In the genomic region with DNA sequence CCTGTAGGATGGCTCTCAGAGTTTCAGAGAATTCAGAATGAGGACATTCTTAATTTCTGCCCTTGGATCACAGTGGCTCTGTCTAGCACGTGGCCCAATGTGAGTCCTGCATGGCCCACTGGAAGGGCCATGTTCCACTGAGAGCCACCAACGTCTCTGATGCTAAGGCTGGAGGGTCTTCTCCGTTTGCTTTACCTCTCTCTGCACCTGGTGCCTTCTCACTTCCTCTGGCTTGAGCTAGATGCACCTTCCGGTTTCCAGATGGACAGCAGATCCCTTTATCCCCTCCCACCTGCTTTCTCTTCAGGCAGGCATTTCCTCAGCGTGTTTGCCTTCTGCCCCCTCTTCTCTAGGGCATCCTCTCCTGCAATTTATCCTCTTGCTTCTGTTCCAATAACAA, we compare ENCODE assay signal across 23 mouse cellular contexts.
DNase-seq lines count a peak whose midpoint lies in the region; ATAC-seq and TF ChIP-seq lines count a peak whose summit lies in the region.
"Had no signal": no experiment of that assay in that cellular context is flagged by ENCODE, and none has a peak within 500 bp of the region (broad histone marks: within the 10 kb centered on the region; RNA-seq: fewer than 3 reads in every experiment).

No protein-coding gene starts in this region.

- peak; percentile 66 for TF ChIP-seq EP300 in CH12.LX (IDR thresholded peaks at IDR 0.05; ENCODE audit: low read length)

- TF ChIP-seq RAD21 in CH12.LX (IDR thresholded peaks at IDR 0.05; ENCODE audit: low read depth, low read length) = no peak

- dilution Hi-C loops in CH12.LX (cut with MboI; ENCODE audit: extremely low pct_ligation_motif_present, extremely low pct_unique_long_range_greater_than_20kb, low sequenced_read_pairs) = no loop called here

- in situ Hi-C loops in CH12.LX (cut with MboI; ENCODE audit: low pct_ligation_motif_present, low pct_unique_long_range_greater_than_20kb, low sequenced_read_pairs) = no loop called here

- H3K4me1 ChIP-seq in midbrain, embryonic 11.5 days (ENCODE audit: control insufficient read depth, insufficient read depth, low read length) = no peaks in the 10 kb centered on the region
- no peaks in the 10 kb centered on the region for H3K4me1 ChIP-seq in midbrain, embryonic 13.5 days (replicated peaks)
- peaks cover 35 to 86% of the 10 kb centered on the region in 2 experiments for H3K4me1 ChIP-seq in CH12.LX (ENCODE audit: control insufficient read depth in 1 of 2, insufficient read depth in 2 of 2)

- ATAC-seq in midbrain, embryonic 11.5 days (ENCODE audit: low FRiP score) = no peak
- ATAC-seq in midbrain, embryonic 13.5 days = no peak
- ATAC-seq: activated CD4-positive, CD25-positive, alpha-beta regulatory T cell, adult 4 months; CD4-positive, CD25-positive, alpha-beta regulatory T cell, adult 4 months; Patski had no signal

- no peaks in the 10 kb centered on the region for H3K9me3 ChIP-seq in midbrain, embryonic 11.5 days (ENCODE audit: control insufficient read depth, low read length)
- H3K9me3 ChIP-seq in midbrain, embryonic 13.5 days = no peaks in the 10 kb centered on the region
- H3K9me3 ChIP-seq in CH12.LX (replicated peaks; ENCODE audit: low read length) = no peaks in the 10 kb centered on the region
- H3K9me3 ChIP-seq: G1E had no signal

- no peak overlapping the region for H3K4me2 ChIP-seq in midbrain, embryonic 11.5 days
- H3K4me2 ChIP-seq in midbrain, embryonic 13.5 days (replicated peaks) = no peak overlapping the region
- H3K4me2 ChIP-seq in CH12.LX (ENCODE audit: insufficient read depth, low read depth, poor library complexity, severe bottlenecking) = no peak overlapping the region; the same call in 1 of the 2 replicates

- DNase-seq in heart, adult 11 months = peak; percentile 64
- DNase-seq in heart, adult 9 months (ENCODE audit: low spot score in 2 of 2) = no peak
- DNase-seq in midbrain, embryonic 11.5 days (ENCODE audit: low spot score, missing footprints) = peak; percentile 12
- DNase-seq in A20 (ENCODE audit: low read depth, low spot score) = peak; percentile 12
- no peak for DNase-seq in CH12.LX (ENCODE audit: extremely low read depth)
- no peak for DNase-seq in kidney, postnatal 14 days
- no peak for DNase-seq in liver
- DNase-seq: adrenal gland, adult 2 months; adrenal gland, adult 8-10 months; adrenal gland, postnatal 10 days; adrenal gland, postnatal 14 days; adrenal gland, postnatal 25 days; adrenal gland, postnatal 36 days; B cell, adult 2 months; cerebellum, adult 11 months; cerebellum, adult 11-12 months; cerebellum, adult 18-20 months; cerebellum, adult 2 months had no signal

- 84% methylated on average over 5 of the region's 5 CpGs for WGBS in midbrain, embryonic 11.5 days
- 85% methylated on average over 5 of the region's 5 CpGs for WGBS in midbrain, embryonic 13.5 days

- H3K9ac ChIP-seq in midbrain, embryonic 11.5 days (ENCODE audit: low read length) = no peak overlapping the region
- H3K9ac ChIP-seq in midbrain, embryonic 13.5 days (replicated peaks) = no peak overlapping the region
- H3K9ac ChIP-seq in CH12.LX (ENCODE audit: insufficient read depth, low read depth) = no peak overlapping the region

- no peak for TF ChIP-seq CTCF in CH12.LX (conservative IDR thresholded peaks at IDR 0.05 in 1 of 2, IDR thresholded peaks at IDR 0.05 in 1 of 2; ENCODE audit: low read depth in 2 of 2, low read length in 2 of 2)

- no peak overlapping the region for H3K4me3 ChIP-seq in midbrain, embryonic 11.5 days (ENCODE audit: low read depth, low read length)
- H3K4me3 ChIP-seq in midbrain, embryonic 13.5 days (replicated peaks) = no peak overlapping the region
- no peak overlapping the region for H3K4me3 ChIP-seq in CH12.LX (replicated peaks in 1 of 3; ENCODE audit: low read depth in 2 of 3, low read length in 2 of 3, poor library complexity in 1 of 3)

- H3K79me2 ChIP-seq in CH12.LX (replicated peaks; ENCODE audit: control insufficient read depth, extremely low read depth, insufficient read depth, poor library complexity, severe bottlenecking) = peaks cover 3% of the 10 kb centered on the region; the same call in 1 of the 2 replicates

- H3K27ac ChIP-seq in midbrain, embryonic 11.5 days (ENCODE audit: low read depth, low read length) = no peak overlapping the region
- H3K27ac ChIP-seq in midbrain, embryonic 13.5 days = no peak overlapping the region
- H3K27ac ChIP-seq in CH12.LX (ENCODE audit: insufficient read depth, low read depth) = no peak overlapping the region

- H3K27me3 ChIP-seq in midbrain, embryonic 11.5 days (ENCODE audit: control insufficient read depth, insufficient read depth, low read length) = no peaks in the 10 kb centered on the region
- no peaks in the 10 kb centered on the region for H3K27me3 ChIP-seq in midbrain, embryonic 13.5 days
- H3K27me3 ChIP-seq in CH12.LX (replicated peaks) = no peaks in the 10 kb centered on the region
- H3K27me3 ChIP-seq: Patski had no signal

- no peaks in the 10 kb centered on the region for H3K36me3 ChIP-seq in midbrain, embryonic 11.5 days (ENCODE audit: control insufficient read depth, insufficient read depth, low read length)
- no peaks in the 10 kb centered on the region for H3K36me3 ChIP-seq in midbrain, embryonic 13.5 days
- H3K36me3 ChIP-seq in CH12.LX (replicated peaks in 1 of 2; ENCODE audit: control insufficient read depth in 1 of 2, insufficient read depth in 1 of 2, low read length in 1 of 2) = peaks cover 0 to 45% of the 10 kb centered on the region in 2 experiments
- H3K36me3 ChIP-seq: G1E had no signal

- TF ChIP-seq POLR2A in CH12.LX (IDR thresholded peaks at IDR 0.05; ENCODE audit: low read depth, low read length) = no peak

TF ChIP-seq in CH12.LX, 34 proteins besides CTCF, POLR2A, EP300 and RAD21:
- TF ChIP-seq RCOR1 (conservative IDR thresholded peaks at IDR 0.05; ENCODE audit: low read depth, low read length) (no peak), TBP (conservative IDR thresholded peaks at IDR 0.05; ENCODE audit: low read depth, low read length) (no peak), USF1 (IDR thresholded peaks at IDR 0.05; ENCODE audit: low read depth, low read length) (no peak), MYC (IDR thresholded peaks at IDR 0.05; ENCODE audit: low read depth, low read length) (peak; percentile 60; the same call in 1 of the 2 replicates), TCF12 (IDR thresholded peaks at IDR 0.05; ENCODE audit: low read depth, low read length) (peak; percentile 70; the same call in 1 of the 2 replicates), UBTF (IDR thresholded peaks at IDR 0.05; ENCODE audit: low read depth, low read length) (no peak), KAT2A (IDR thresholded peaks at IDR 0.05; ENCODE audit: insufficient replicate concordance, low read length) (no peak), IRF4 (IDR thresholded peaks at IDR 0.05; ENCODE audit: low read depth, low read length) (peak; percentile 29; the same call in 1 of the 2 replicates), ELF1 (IDR thresholded peaks at IDR 0.05; ENCODE audit: low read depth, low read length) (peak; percentile 39; the same call in 1 of the 2 replicates), ZC3H11A (IDR thresholded peaks at IDR 0.05; ENCODE audit: low read depth, low read length) (no peak)

Comparison
In these comparisons a context has a peak if more than half of its experiments do, and no peak if none do; other contexts are left out.
1. DNase-seq: peak in heart, adult 11 months (single experiment), midbrain, embryonic 11.5 days (single experiment) and A20 (single experiment); none in heart, adult 9 months (0 of 2), CH12.LX (single experiment), kidney, postnatal 14 days (single experiment) and liver (single experiment).